Mouse (Mus musculus): ENCODE data around the gene Rab1b.
A peak's percentile ranks its signal among the peaks of the same experiment; 100 is the strongest.
"Not testable (repeated sequence)": the region's sequence is repeated elsewhere in the genome, so short reads cannot be mapped to it uniquely, and the experiment has no call there.

The Rab1b gene

GRCm38 (mm10) chr19:5106731-5107191, at the start of gene Rab1b:
Rab1b (minus strand) TSS chr19:5107072.
- DNase-seq (ENCODE audit: low spot score in 2 of 2) = peak; percentile 96 to 99

GRCm38 (mm10) chr19:5152261-5152660, 45.4 kb upstream of the Rab1b start:
- DNase-seq (ENCODE audit: low spot score in 2 of 2) = no peak

GRCm38 (mm10) chr19:5151741-5152140, 44.9 kb upstream of the Rab1b start:
- DNase-seq (ENCODE audit: low spot score in 2 of 2) = no peak

- DNase-seq (ENCODE audit: low spot score in 2 of 2) = peak; percentile 38 to 84
These were observed 44.5 kb upstream of the Rab1b start for GRCm38 (mm10) chr19:5151331-5151730.

GRCm38 (mm10) chr19:5150358-5150757, 43.5 kb upstream of the Rab1b start:
- peak; percentile 74 to 86 for DNase-seq (ENCODE audit: low spot score in 2 of 2)

- DNase-seq (ENCODE audit: low spot score in 2 of 2) = not testable (repeated sequence)
These were observed 42.2 kb upstream of the Rab1b start for GRCm38 (mm10) chr19:5149041-5149440.

- peak in 1 of 2 experiments; percentile 84 for DNase-seq (ENCODE audit: low spot score in 2 of 2)
These were observed 32.8 kb upstream of the Rab1b start for GRCm38 (mm10) chr19:5139640-5140039.

GRCm38 (mm10) chr19:5131237-5131636, 24.4 kb upstream of the Rab1b start:
- no peak for DNase-seq (ENCODE audit: low spot score in 2 of 2)

GRCm38 (mm10) chr19:5129770-5130169, 22.9 kb upstream of the Rab1b start:
- no peak for DNase-seq (ENCODE audit: low spot score in 2 of 2)

GRCm38 (mm10) chr19:5124055-5124614, 17.3 kb upstream of the Rab1b start:
- no peak for DNase-seq (ENCODE audit: low spot score in 2 of 2)

- DNase-seq (ENCODE audit: low spot score in 2 of 2) = no peak
These were observed 16.4 kb upstream of the Rab1b start for GRCm38 (mm10) chr19:5123241-5123640.

GRCm38 (mm10) chr19:5122492-5122891, 15.6 kb upstream of the Rab1b start:
- no peak for DNase-seq (ENCODE audit: low spot score in 2 of 2)

GRCm38 (mm10) chr19:5118384-5118698, 11.5 kb upstream of the Rab1b start, which contains the start of gene Klc2:
Klc2 (minus strand) TSS chr19:5118560.
- no peak for DNase-seq (ENCODE audit: low spot score in 2 of 2)

- peak in 1 of 2 experiments; percentile 92 for DNase-seq (ENCODE audit: low spot score in 2 of 2)
These were observed 10.9 kb upstream of the Rab1b start for GRCm38 (mm10) chr19:5117494-5118383.

GRCm38 (mm10) chr19:5113783-5114182, 6.9 kb upstream of the Rab1b start:
- DNase-seq (ENCODE audit: low spot score in 2 of 2) = peak in 1 of 2 experiments; percentile 68

- DNase-seq (ENCODE audit: low spot score in 2 of 2) = no peak
These were observed 3.0 kb upstream of the Rab1b start for GRCm38 (mm10) chr19:5109659-5110453.

GRCm38 (mm10) chr19:5108702-5109101, 1.8 kb upstream of the Rab1b start:
- DNase-seq (ENCODE audit: low spot score in 2 of 2) = no peak

GRCm38 (mm10) chr19:5108271-5108575, 1.4 kb upstream of the Rab1b start:
- peak in 1 of 2 experiments; percentile 32 for DNase-seq (ENCODE audit: low spot score in 2 of 2)

- DNase-seq (ENCODE audit: low spot score in 2 of 2) = no peak
These were observed 841 bp upstream of the Rab1b start for GRCm38 (mm10) chr19:5107556-5108270.

GRCm38 (mm10) chr19:5106074-5106473, 798 bp downstream of the Rab1b start:
- DNase-seq (ENCODE audit: low spot score in 2 of 2) = peak in 1 of 2 experiments; percentile 16

- DNase-seq (ENCODE audit: low spot score in 2 of 2) = no peak
These were observed 8.3 kb downstream of the Rab1b start, which contains the start of gene Cnih2 for GRCm38 (mm10) chr19:5098363-5099143. Cnih2 (minus strand) TSS chr19:5098521.
